Mouse (Mus musculus) spleen, postnatal 4 days (tissue): ENCODE results near the gene Pdia3.
"Not testable (repeated sequence)": the region's sequence is repeated elsewhere in the genome, so short reads cannot be mapped to it uniquely, and the experiment has no call there.

Experiments
- DNase-seq, 2 experiments: peaks; one replicate each; pipeline ENCODE4 v3.0.0; 2022; ENCODE audit warnings: low spot score in 2 of 2

The Pdia3 gene

DNA sequence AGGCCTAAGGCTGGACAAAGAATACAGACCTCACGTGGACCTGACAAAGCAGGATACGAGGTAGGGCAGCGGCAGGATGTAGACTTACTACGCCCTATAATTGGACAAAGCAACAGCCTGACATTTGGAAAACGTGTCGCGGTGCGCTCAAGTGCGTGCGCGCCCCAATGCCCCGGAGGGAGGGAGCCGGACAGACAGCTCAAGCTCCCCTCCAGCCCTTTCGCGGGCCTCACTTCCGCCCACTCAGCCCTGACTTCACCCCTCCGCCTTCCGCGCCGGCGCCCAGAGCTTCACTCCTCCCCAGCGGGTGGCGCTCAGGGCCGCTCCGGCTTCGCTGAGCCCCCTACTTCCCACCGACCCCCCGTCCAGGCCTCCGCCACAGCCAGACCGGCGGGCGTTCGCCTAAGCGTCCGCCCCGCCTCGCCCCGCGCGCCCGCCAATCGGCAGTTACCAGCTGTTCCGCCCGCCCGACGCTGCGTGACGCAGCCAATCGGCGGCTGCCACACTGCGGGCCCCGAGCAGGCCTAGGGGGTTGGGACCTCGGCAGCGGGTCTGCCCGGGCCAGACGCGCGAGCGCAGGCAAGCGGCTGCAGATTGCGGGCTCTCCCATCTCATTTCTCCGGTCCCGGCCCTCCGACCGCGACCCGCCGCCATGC, at the start of gene Pdia3, which contains the start of gene Catsper2:
TSS of gene Pdia3 (plus strand) at position 389 of the 656 bp plus-strand sequence.
TSS of gene Catsper2 (minus strand) at position 406 of the 656 bp plus-strand sequence.
- DNase-seq: peak; percentile 94 to 97

DNA sequence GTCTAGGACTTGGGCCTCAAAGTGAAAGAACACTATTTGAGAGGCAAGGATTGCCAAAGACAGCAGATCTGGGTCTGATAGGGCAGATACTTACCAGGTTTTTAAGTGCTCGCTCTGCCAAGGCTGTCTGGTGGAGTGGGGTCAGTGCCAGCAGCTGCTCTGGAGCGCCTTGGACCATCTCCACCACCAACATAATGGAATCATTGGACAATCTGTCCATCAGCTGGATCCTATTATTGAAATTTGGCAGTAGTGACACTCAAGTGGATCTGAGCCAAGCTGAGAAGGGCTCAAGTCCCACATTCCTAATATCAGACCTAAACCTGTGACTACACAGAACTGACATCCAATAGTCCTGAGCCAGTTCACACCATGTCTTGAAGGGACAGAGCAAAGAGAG, 44.7 kb upstream of the Pdia3 start:
- DNase-seq: no peak

DNA sequence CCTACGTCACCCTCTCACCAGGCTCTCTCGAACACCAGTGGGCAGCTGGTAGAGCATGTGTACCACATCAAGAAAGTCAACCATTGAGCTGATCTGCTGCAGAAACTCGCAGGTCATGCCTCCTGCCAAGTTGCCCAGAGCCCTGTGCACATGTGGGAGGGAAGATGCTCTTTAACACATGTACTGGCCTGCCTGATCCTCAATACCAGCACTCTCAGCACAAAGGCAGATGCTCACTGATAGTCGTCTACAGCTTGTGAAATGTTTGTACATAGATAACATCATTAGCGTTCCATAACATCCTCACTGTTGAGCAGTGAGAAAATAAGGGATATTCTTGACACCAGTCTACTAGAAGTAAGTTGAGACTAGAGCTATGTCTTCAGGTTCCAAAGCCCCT, 42.7 kb upstream of the Pdia3 start:
- no peak for DNase-seq

- no peak for DNase-seq
These were observed 41.3 kb upstream of the Pdia3 start for GRCm38 (mm10) chr2:121372266-121372665.

GRCm38 (mm10) chr2:121374766-121375165, 38.8 kb upstream of the Pdia3 start:
- no peak for DNase-seq

DNA sequence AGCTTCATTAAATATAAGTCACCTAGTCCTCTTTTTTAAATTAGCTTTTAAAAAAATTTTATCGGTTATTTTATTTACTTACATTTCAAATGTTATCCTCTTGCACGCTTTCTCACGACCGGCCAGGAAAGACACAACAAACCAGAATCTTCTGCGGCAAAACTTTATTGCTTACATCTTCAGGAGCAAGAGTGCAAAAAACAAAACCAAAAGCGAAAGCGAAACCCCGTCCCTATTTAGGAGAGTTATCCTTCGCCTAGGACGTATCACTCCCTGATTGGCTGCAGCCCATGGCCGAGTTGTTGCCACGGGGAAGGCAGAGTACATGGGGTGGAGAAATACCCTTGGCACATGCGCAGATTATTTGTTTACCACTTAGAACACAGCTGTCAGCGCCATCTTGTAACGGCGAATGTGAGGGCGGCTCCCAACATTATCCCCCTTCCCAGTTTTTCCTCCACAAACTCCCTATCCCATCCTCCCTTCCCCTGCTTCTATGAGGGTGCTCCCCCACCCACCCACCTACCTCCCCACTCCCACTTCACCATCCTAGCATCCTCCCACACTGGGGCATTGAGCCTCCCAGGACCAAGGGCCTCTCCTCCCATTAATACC, 26.5 kb upstream of the Pdia3 start, which contains the start of gene Strc:
TSS of gene Strc (minus strand) at position 208 of the 615 bp plus-strand sequence.
- DNase-seq: not testable (repeated sequence)

- peak; percentile 72 to 91 for DNase-seq
These were observed 17.0 kb upstream of the Pdia3 start for GRCm38 (mm10) chr2:121396624-121397023.

GRCm38 (mm10) chr2:121403296-121403695, 10.3 kb upstream of the Pdia3 start:
- DNase-seq: no peak

DNA sequence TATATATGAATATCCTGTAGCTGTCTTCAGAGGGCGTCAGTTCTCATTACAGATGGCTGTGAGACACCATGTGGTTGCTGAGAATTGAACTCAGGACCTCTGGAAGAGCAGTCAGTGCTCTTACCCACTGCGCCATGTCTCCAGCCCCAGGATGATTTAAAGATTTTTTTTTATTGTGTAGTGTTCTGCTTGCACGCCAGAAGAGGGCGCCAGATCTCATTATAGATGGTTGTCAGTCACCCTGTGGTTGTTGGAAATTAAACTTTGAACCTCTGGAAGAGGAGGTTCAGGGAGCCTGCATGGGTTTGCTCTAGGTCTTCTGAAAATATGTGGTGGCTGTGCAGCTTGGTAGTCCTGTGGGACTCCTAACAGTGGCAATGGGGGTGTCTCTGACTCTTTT, 5.4 kb upstream of the Pdia3 start:
- DNase-seq: peak; percentile 57 to 88

DNA sequence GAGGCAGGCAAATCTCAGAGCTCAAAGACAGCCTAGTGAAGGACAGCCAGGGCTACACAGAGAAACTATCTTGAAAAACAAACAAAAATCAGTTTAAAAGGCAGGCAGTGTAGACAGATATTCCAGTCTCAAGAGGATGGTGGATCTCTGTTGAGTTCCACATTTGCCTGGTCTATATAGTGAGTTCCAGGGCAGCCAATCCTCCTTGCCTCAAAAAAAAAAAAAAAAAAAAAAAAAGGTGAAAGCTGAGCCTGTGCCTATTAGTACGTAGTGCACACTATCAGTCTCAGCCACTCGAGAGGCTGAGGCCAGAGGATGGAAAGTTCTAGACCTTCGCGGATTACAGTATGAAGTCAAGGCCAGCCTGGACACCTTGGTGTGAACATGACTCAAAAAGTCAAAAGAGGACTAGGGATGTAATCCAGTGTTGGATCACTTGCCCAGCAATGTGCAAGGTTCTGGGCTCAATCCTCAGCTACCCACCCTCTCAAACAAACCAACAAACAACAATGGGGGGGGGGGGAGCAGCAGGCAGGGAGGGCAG, 660 bp upstream of the Pdia3 start:
- DNase-seq: peak in 1 of 2 experiments; percentile 21

- no peak for DNase-seq
These were observed 637 bp downstream of the Pdia3 start for GRCm38 (mm10) chr2:121414139-121414685.

GRCm38 (mm10) chr2:121415103-121415502, 1.5 kb downstream of the Pdia3 start:
- DNase-seq: no peak

- DNase-seq: no peak
These were observed 2.0 kb downstream of the Pdia3 start for GRCm38 (mm10) chr2:121415591-121415990.

GRCm38 (mm10) chr2:121416356-121416755, 2.8 kb downstream of the Pdia3 start:
- DNase-seq: no peak

GRCm38 (mm10) chr2:121418476-121418875, 4.9 kb downstream of the Pdia3 start:
- DNase-seq: no peak

DNA sequence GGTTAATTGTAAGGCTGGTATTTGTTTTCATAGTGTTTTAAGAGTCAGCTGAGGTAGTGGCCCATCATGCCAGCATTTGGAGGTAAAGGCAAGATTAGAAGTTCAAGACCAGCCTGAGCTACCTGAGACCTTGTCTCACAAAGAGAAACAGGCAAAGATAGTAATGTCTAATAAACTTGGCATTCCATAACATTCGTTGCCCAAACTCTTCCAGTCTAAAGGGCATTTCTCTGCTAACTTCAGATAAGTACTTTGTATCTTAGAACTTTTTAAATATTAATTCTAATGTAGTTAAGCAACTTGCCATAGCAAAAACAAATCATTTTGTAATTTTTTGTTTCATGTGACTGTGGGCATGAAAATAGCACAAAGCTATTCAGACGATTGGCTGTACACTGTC, 9.6 kb downstream of the Pdia3 start:
- no peak for DNase-seq

GRCm38 (mm10) chr2:121425890-121426289, 12.3 kb downstream of the Pdia3 start:
- no peak for DNase-seq

DNA sequence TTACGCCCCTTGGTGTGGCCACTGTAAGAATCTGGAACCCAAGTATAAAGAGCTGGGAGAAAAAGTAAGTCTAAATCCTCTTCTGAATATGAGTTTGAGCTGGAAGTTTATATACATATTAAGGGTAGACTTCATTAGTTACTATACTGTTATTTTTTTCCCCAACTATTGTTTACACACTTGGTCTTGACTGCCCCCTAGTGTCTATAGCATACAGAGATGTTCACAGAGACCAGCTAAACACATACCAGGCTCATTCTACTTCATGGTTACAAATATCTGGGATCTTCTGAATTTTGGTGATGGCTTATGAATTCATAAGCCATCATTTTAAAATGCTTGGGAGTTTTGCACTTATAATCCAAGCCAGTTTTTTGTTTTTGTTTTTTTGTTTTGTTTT, 21.3 kb downstream of the Pdia3 start:
- no peak for DNase-seq

- no peak for DNase-seq
These were observed 26.2 kb downstream of the Pdia3 start for GRCm38 (mm10) chr2:121439746-121440145.

GRCm38 (mm10) chr2:121440834-121441605, 27.4 kb downstream of the Pdia3 start:
- no peak for DNase-seq

DNA sequence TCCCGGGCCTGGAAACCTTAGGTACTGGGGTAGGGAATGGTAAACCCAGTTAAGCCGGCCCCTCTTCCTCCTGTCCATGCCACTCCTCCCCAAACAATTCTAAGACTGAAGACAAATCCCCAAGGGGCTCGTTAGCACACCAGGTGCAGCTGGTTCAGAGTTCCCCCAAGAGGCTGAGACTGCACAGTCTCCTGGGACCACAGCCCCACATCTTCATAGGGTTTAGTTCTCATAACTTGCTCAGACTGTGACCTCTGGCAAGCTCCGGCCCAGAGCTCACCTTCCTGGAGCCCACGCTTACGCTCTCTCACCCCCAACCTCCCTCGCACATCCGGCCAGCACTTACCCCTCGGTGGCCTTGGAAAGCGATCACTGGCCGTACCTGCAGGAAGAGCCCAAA, 28.2 kb downstream of the Pdia3 start:
- peak; percentile 58 to 68 for DNase-seq
